Mouse (Mus musculus) c-Kit-positive CD71-positive TER-119-positive erythroid progenitor cells, embryonic 14.5 days (primary cell): ENCODE results near the gene Nup210l.

Experiments
- DNase-seq: peaks from one replicate; pipeline ENCODE4 v3.0.0-alpha.2; 2013; ENCODE audit warnings: low spot score

Nup210l gene

GRCm38 (mm10) chr3:90103938-90104337 lies at the start of gene Nup210l:
Gene Nup210l, plus strand, starts transcription at chr3:90104132.
- no peak for DNase-seq

- no peak for DNase-seq
Measured at GRCm38 (mm10) chr3:90061549-90061948, 42.4 kb upstream of the Nup210l start.

- DNase-seq = no peak
Measured at GRCm38 (mm10) chr3:90062539-90062938, 41.4 kb upstream of the Nup210l start.

- no peak for DNase-seq
Measured at GRCm38 (mm10) chr3:90064383-90064782, 39.5 kb upstream of the Nup210l start.

GRCm38 (mm10) chr3:90065553-90065952 lies 38.4 kb upstream of the Nup210l start:
- peak; percentile 59 for DNase-seq

GRCm38 (mm10) chr3:90067851-90068250 lies 36.1 kb upstream of the Nup210l start:
- no peak for DNase-seq

- DNase-seq = no peak
Measured at GRCm38 (mm10) chr3:90069688-90070087, 34.2 kb upstream of the Nup210l start.

- no peak for DNase-seq
Measured at GRCm38 (mm10) chr3:90072294-90072693, 31.6 kb upstream of the Nup210l start, which contains the start of gene Tpm3. Gene Tpm3, plus strand, starts transcription at chr3:90072649.

- DNase-seq = peak; percentile 86
Measured at GRCm38 (mm10) chr3:90076921-90077716, 26.8 kb upstream of the Nup210l start.

- DNase-seq = no peak
Measured at GRCm38 (mm10) chr3:90078224-90078623, 25.7 kb upstream of the Nup210l start.

GRCm38 (mm10) chr3:90079133-90079762 lies 24.7 kb upstream of the Nup210l start:
- peak; percentile 90 for DNase-seq

- DNase-seq = peak; percentile 64
Measured at GRCm38 (mm10) chr3:90079763-90080497, 24.0 kb upstream of the Nup210l start.

- DNase-seq = peak; percentile 48
Measured at GRCm38 (mm10) chr3:90080498-90080863, 23.5 kb upstream of the Nup210l start.

- no peak for DNase-seq
Measured at GRCm38 (mm10) chr3:90081365-90082240, 22.3 kb upstream of the Nup210l start.

GRCm38 (mm10) chr3:90083034-90083433 lies 20.9 kb upstream of the Nup210l start:
- DNase-seq = no peak

GRCm38 (mm10) chr3:90083698-90084324 lies 20.1 kb upstream of the Nup210l start:
- no peak for DNase-seq

GRCm38 (mm10) chr3:90084790-90085189 lies 19.1 kb upstream of the Nup210l start:
- no peak for DNase-seq

GRCm38 (mm10) chr3:90085281-90085680 lies 18.7 kb upstream of the Nup210l start:
- no peak for DNase-seq

- DNase-seq = no peak
Measured at GRCm38 (mm10) chr3:90086068-90086467, 17.9 kb upstream of the Nup210l start.

- no peak for DNase-seq
Measured at GRCm38 (mm10) chr3:90088617-90089016, 15.3 kb upstream of the Nup210l start.

- DNase-seq = no peak
Measured at GRCm38 (mm10) chr3:90090892-90091291, 13.0 kb upstream of the Nup210l start.
